Mouse (Mus musculus): ENCODE results near the gene Slc7a6os.

GRCm38 (mm10) chr8:106173566-106173965 lies 37.2 kb downstream of the Slc7a6os start:
- TF ChIP-seq CTCF (IDR thresholded peaks at IDR 0.05; ENCODE audit: low read depth, low read length) (no peak), GATA1 (IDR thresholded peaks at IDR 0.05; ENCODE audit: borderline replicate concordance, low read length) (no peak)
